ENCODE assay signal across 10 mouse cellular contexts in genomic region chr8:43333465-43333864, GRCm38 (mm10). TPM values are rescaled to one million over a fixed set of nuclear protein-coding genes. Genes with fewer than 3 reads are reported as not detected.
DNase-seq lines count a peak whose midpoint lies in the region; ATAC-seq and TF ChIP-seq lines count a peak whose summit lies in the region.
"Had no signal": no experiment of that assay in that cellular context is flagged by ENCODE, and none has a peak within 500 bp of the region (broad histone marks: within the 10 kb centered on the region; RNA-seq: fewer than 3 reads in every experiment).

No protein-coding gene starts in this region.

- H3K27me3 ChIP-seq in forebrain, embryonic 11.5 days (ENCODE audit: control insufficient read depth, insufficient read depth, low read length), result no peaks in the 10 kb centered on the region
- no peaks in the 10 kb centered on the region for H3K27me3 ChIP-seq in forebrain, embryonic 14.5 days (replicated peaks; ENCODE audit: control insufficient read depth, insufficient read depth, low read length)
- H3K27me3 ChIP-seq in liver, postnatal 0 days (ENCODE audit: insufficient read depth, low read length), result no peaks in the 10 kb centered on the region
- H3K27me3 ChIP-seq in embryonic facial prominence, embryonic 11.5 days (ENCODE audit: control insufficient read depth, insufficient read depth, low read length), result no peaks in the 10 kb centered on the region
- no peaks in the 10 kb centered on the region for H3K27me3 ChIP-seq in thymus, adult 2 months (ENCODE audit: control insufficient read depth, insufficient read depth, low read length)
- H3K27me3 ChIP-seq: limb, embryonic 15.5 days had no signal

- TF ChIP-seq POLR2A in thymus, adult 2 months (IDR thresholded peaks at IDR 0.05; ENCODE audit: control insufficient read depth, extremely low read depth, insufficient read depth, low read length, poor library complexity), result no peak

- no peak for TF ChIP-seq EP300 in liver, postnatal 0 days (IDR thresholded peaks at IDR 0.05; ENCODE audit: low read depth)

- H3K4me1 ChIP-seq in forebrain, embryonic 11.5 days (replicated peaks; ENCODE audit: control insufficient read depth, insufficient read depth, low read length), result no peaks in the 10 kb centered on the region
- no peaks in the 10 kb centered on the region for H3K4me1 ChIP-seq in forebrain, embryonic 14.5 days (ENCODE audit: control insufficient read depth, insufficient read depth, low read length)
- H3K4me1 ChIP-seq in liver, postnatal 0 days (ENCODE audit: insufficient read depth), result no peaks in the 10 kb centered on the region
- H3K4me1 ChIP-seq in embryonic facial prominence, embryonic 11.5 days (ENCODE audit: control insufficient read depth, insufficient read depth, low read length), result no peaks in the 10 kb centered on the region
- H3K4me1 ChIP-seq in thymus, adult 2 months (replicated peaks; ENCODE audit: control insufficient read depth, insufficient read depth, low read length), result no peaks in the 10 kb centered on the region
- H3K4me1 ChIP-seq: limb, embryonic 15.5 days had no signal

- peak; percentile 63 for DNase-seq in forebrain, embryonic 11.5 days (ENCODE audit: low spot score)
- no peak for DNase-seq in forebrain, embryonic 14.5 days (ENCODE audit: low spot score)
- peak; percentile 14 for DNase-seq in liver, postnatal 0 days
- no peak for DNase-seq in liver
- DNase-seq in embryonic facial prominence, embryonic 11.5 days (ENCODE audit: low spot score), result peak; percentile 45
- peak; percentile 41 for DNase-seq in retina, embryonic 14.5 days (ENCODE audit: low spot score)
- no peak for DNase-seq in adipocyte (ENCODE audit: low spot score)
- DNase-seq in thymus, adult 2 months, result no peak

- ATAC-seq in forebrain, embryonic 11.5 days (replicated peaks; ENCODE audit: low FRiP score), result peak; percentile 63
- ATAC-seq in forebrain, embryonic 14.5 days, result no peak
- ATAC-seq in liver, postnatal 0 days, result no peak
- no peak for ATAC-seq in embryonic facial prominence, embryonic 11.5 days (replicated peaks; ENCODE audit: insufficient number of reproducible peaks, low FRiP score, low TSS enrichment, low read depth)

- H3K36me3 ChIP-seq in forebrain, embryonic 11.5 days (ENCODE audit: control insufficient read depth, insufficient read depth, low read length), result no peaks in the 10 kb centered on the region
- H3K36me3 ChIP-seq in forebrain, embryonic 14.5 days (ENCODE audit: control insufficient read depth, insufficient read depth, low read length), result no peaks in the 10 kb centered on the region
- H3K36me3 ChIP-seq in liver, postnatal 0 days (replicated peaks; ENCODE audit: insufficient read depth, low read length), result no peaks in the 10 kb centered on the region
- no peaks in the 10 kb centered on the region for H3K36me3 ChIP-seq in embryonic facial prominence, embryonic 11.5 days (replicated peaks; ENCODE audit: control insufficient read depth, insufficient read depth, low read depth, low read length)
- no peaks in the 10 kb centered on the region for H3K36me3 ChIP-seq in thymus, adult 2 months (ENCODE audit: control insufficient read depth, insufficient read depth, low read length)
- H3K36me3 ChIP-seq: limb, embryonic 15.5 days had no signal

- peak; percentile 29 for TF ChIP-seq CTCF in liver, postnatal 0 days (IDR thresholded peaks at IDR 0.05; ENCODE audit: low read depth)
- no peak for TF ChIP-seq CTCF in thymus, adult 2 months (IDR thresholded peaks at IDR 0.05; ENCODE audit: borderline replicate concordance, control insufficient read depth, extremely low read depth, insufficient read depth, low read length, poor library complexity)

- H3K4me2 ChIP-seq in forebrain, embryonic 11.5 days (ENCODE audit: low read depth, low read length, severe bottlenecking), result no peak overlapping the region
- H3K4me2 ChIP-seq in forebrain, embryonic 14.5 days (ENCODE audit: low read length), result no peak overlapping the region
- H3K4me2 ChIP-seq in liver, postnatal 0 days (ENCODE audit: low read depth, low read length), result no peak overlapping the region
- H3K4me2 ChIP-seq in embryonic facial prominence, embryonic 11.5 days (ENCODE audit: low read depth, low read length), result no peak overlapping the region
- H3K4me2 ChIP-seq: limb, embryonic 15.5 days had no signal

- H3K9ac ChIP-seq in forebrain, embryonic 11.5 days (ENCODE audit: low read length), result no peak overlapping the region
- no peak overlapping the region for H3K9ac ChIP-seq in forebrain, embryonic 14.5 days (ENCODE audit: low read length)
- H3K9ac ChIP-seq in liver, postnatal 0 days (replicated peaks), result no peak overlapping the region
- H3K9ac ChIP-seq in embryonic facial prominence, embryonic 11.5 days (replicated peaks; ENCODE audit: low read length), result no peak overlapping the region
- H3K9ac ChIP-seq: limb, embryonic 15.5 days had no signal

- H3K4me3 ChIP-seq in forebrain, embryonic 11.5 days (ENCODE audit: low read depth, low read length), result no peak overlapping the region
- H3K4me3 ChIP-seq in forebrain, embryonic 14.5 days (ENCODE audit: low read depth, low read length), result no peak overlapping the region
- H3K4me3 ChIP-seq in liver, postnatal 0 days (ENCODE audit: low read depth, low read length), result no peak overlapping the region
- no peak overlapping the region for H3K4me3 ChIP-seq in embryonic facial prominence, embryonic 11.5 days (ENCODE audit: low read depth, low read length)
- H3K4me3 ChIP-seq in thymus, adult 2 months (ENCODE audit: control insufficient read depth, insufficient read depth, low read length), result no peak overlapping the region
- H3K4me3 ChIP-seq: limb, embryonic 15.5 days had no signal

- H3K27ac ChIP-seq in forebrain, embryonic 11.5 days (ENCODE audit: low read depth, low read length), result no peak overlapping the region
- no peak overlapping the region for H3K27ac ChIP-seq in forebrain, embryonic 14.5 days (ENCODE audit: low read depth, low read length)
- no peak overlapping the region for H3K27ac ChIP-seq in liver, postnatal 0 days (ENCODE audit: low read depth)
- no peak overlapping the region for H3K27ac ChIP-seq in embryonic facial prominence, embryonic 11.5 days (replicated peaks; ENCODE audit: low read depth, low read length)
- H3K27ac ChIP-seq in thymus, adult 2 months (ENCODE audit: control insufficient read depth, insufficient read depth, low read length), result no peak overlapping the region
- H3K27ac ChIP-seq: limb, embryonic 15.5 days had no signal

- H3K9me3 ChIP-seq in forebrain, embryonic 11.5 days (ENCODE audit: control insufficient read depth, low read length), result no peaks in the 10 kb centered on the region
- no peaks in the 10 kb centered on the region for H3K9me3 ChIP-seq in forebrain, embryonic 14.5 days (replicated peaks; ENCODE audit: control insufficient read depth, low read length)
- no peaks in the 10 kb centered on the region for H3K9me3 ChIP-seq in liver, postnatal 0 days (ENCODE audit: low read length)
- no peaks in the 10 kb centered on the region for H3K9me3 ChIP-seq in embryonic facial prominence, embryonic 11.5 days (replicated peaks; ENCODE audit: control insufficient read depth, low read length)
- H3K9me3 ChIP-seq: limb, embryonic 15.5 days had no signal

- WGBS in forebrain, embryonic 11.5 days, result 61% methylated on average over 4 of the region's 4 CpGs
- WGBS in forebrain, embryonic 14.5 days, result 66% methylated on average over 4 of the region's 4 CpGs
- 57% methylated on average over 4 of the region's 4 CpGs for WGBS in liver, postnatal 0 days (ENCODE audit: insufficient replicate concordance)
- 58% methylated on average over 4 of the region's 4 CpGs for WGBS in embryonic facial prominence, embryonic 11.5 days
- WGBS in thymus, adult 2 months, result 63% methylated on average over 4 of the region's 4 CpGs

RNA-seq across cellular contexts. Expression of gene Zfp42, which starts 26.7 kb away (rescaled TPM):
- polyA plus RNA-seq in forebrain, embryonic 11.5 days (2014; fragmentation: Nextera tagmentation; extraction: Ambion mirVana), result not detected in 2 replicates
- polyA plus RNA-seq in forebrain, embryonic 14.5 days (2014; fragmentation: Nextera tagmentation; extraction: Ambion mirVana), result not detected in 2 replicates
- not detected in 2 replicates for polyA plus RNA-seq in liver, postnatal 0 days (2015; fragmentation: Nextera tagmentation; extraction: Ambion mirVana)
- polyA plus RNA-seq in embryonic facial prominence, embryonic 11.5 days (2014; fragmentation: Nextera tagmentation; extraction: Ambion mirVana), result not detected in 2 replicates
- polyA plus RNA-seq in thymus, adult 2 months (2012; rRNA removed), result not detected in 2 replicates
- polyA plus RNA-seq: limb, embryonic 15.5 days; spleen, adult 2 months had no signal

Comparison
In these comparisons a context has a peak if more than half of its experiments do, and no peak if none do; other contexts are left out.
1. DNase-seq: peak in forebrain, embryonic 11.5 days (single experiment), liver, postnatal 0 days (single experiment), embryonic facial prominence, embryonic 11.5 days (single experiment) and retina, embryonic 14.5 days (single experiment); none in forebrain, embryonic 14.5 days (single experiment), liver (single experiment), adipocyte (single experiment) and thymus, adult 2 months (single experiment).